Comparison of ENCODE assay signal across 11 mouse cellular contexts in the genomic region with DNA sequence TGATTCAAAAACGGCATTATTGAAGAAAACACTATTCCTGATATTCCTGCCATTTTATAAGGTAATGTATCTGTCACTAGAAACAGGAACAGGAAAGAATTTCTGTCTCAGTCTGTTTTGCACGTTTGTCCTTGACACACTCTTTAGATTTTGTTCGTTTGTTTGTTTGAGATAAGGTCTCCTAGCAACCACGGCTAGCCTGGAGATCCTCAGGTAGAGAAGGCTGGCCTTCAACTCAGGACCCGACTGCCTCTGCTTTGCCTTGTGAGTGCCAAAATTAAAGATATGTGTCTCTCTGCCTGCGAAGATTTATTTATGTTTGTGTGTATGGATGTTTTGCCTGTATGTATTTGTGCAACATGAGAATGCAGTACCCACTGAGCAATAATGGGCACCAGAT. TPM values are rescaled to one million over a fixed set of nuclear protein-coding genes. Genes with fewer than 3 reads are reported as not detected.
A peak's percentile ranks its signal among the peaks of the same experiment; 100 is the strongest.
DNase-seq lines count a peak whose midpoint lies in the region; ATAC-seq and TF ChIP-seq lines count a peak whose summit lies in the region.
"Had no signal": no experiment of that assay in that cellular context is flagged by ENCODE, and none has a peak within 500 bp of the region (broad histone marks: within the 10 kb centered on the region; RNA-seq: fewer than 3 reads in every experiment).

No protein-coding gene starts in this region.

- no peak; the same call in 1 of the 2 replicates for ATAC-seq in liver, postnatal 0 days
- peak; percentile 86 for ATAC-seq in intestine, embryonic 16.5 days
- ATAC-seq in midbrain, postnatal 0 days (ENCODE audit: low FRiP score), result no peak

- H3K4me1 ChIP-seq in liver, postnatal 0 days (ENCODE audit: insufficient read depth), result peaks cover 7% of the 10 kb centered on the region; the same call in 1 of the 2 replicates
- H3K4me1 ChIP-seq in intestine, embryonic 16.5 days (ENCODE audit: control insufficient read depth, insufficient read depth, low read length), result no peaks in the 10 kb centered on the region
- H3K4me1 ChIP-seq in small intestine, adult 2 months (ENCODE audit: control insufficient read depth, insufficient read depth, insufficient read length, low read length), result peaks cover 3% of the 10 kb centered on the region; the same call in 1 of the 2 replicates
- no peaks in the 10 kb centered on the region for H3K4me1 ChIP-seq in midbrain, postnatal 0 days (ENCODE audit: insufficient read depth, low read length)

- no peak overlapping the region for H3K9ac ChIP-seq in liver, postnatal 0 days (replicated peaks)
- no peak overlapping the region for H3K9ac ChIP-seq in intestine, embryonic 16.5 days (ENCODE audit: low read depth, low read length)
- no peak overlapping the region for H3K9ac ChIP-seq in midbrain, postnatal 0 days (replicated peaks; ENCODE audit: low read length, poor library complexity, severe bottlenecking)
- H3K9ac ChIP-seq: hindbrain, embryonic 14.5 days had no signal

- peaks cover 6% of the 10 kb centered on the region for H3K36me3 ChIP-seq in liver, postnatal 0 days (replicated peaks; ENCODE audit: insufficient read depth, low read length)
- peaks cover under 1% of the 10 kb centered on the region; the same call in 1 of the 2 replicates for H3K36me3 ChIP-seq in intestine, embryonic 16.5 days (ENCODE audit: control insufficient read depth, insufficient read depth, low read length)
- H3K36me3 ChIP-seq in small intestine, adult 2 months (ENCODE audit: control insufficient read depth, insufficient read depth, low read length), result peaks cover 6% of the 10 kb centered on the region
- no peaks in the 10 kb centered on the region for H3K36me3 ChIP-seq in midbrain, postnatal 0 days (ENCODE audit: insufficient read depth, low read length)

- DNase-seq in liver, result peak; percentile 34
- DNase-seq in liver, postnatal 0 days, result no peak
- peak; percentile 9 for DNase-seq in T-cell, adult 2 months (ENCODE audit: low spot score)
- no peak for DNase-seq in midbrain, postnatal 0 days (ENCODE audit: low spot score)
- DNase-seq in layer of hippocampus, adult 9-11 months, result no peak
- DNase-seq: cerebellum, postnatal 36 days; gastrocnemius, postnatal 10 days; kidney, postnatal 36 days had no signal

- no peaks in the 10 kb centered on the region for H3K9me3 ChIP-seq in liver, postnatal 0 days (ENCODE audit: low read length)
- H3K9me3 ChIP-seq in intestine, embryonic 16.5 days (ENCODE audit: control insufficient read depth, low read length), result no peaks in the 10 kb centered on the region
- no peaks in the 10 kb centered on the region for H3K9me3 ChIP-seq in midbrain, postnatal 0 days (ENCODE audit: low read length)

- TF ChIP-seq EP300 in liver, postnatal 0 days (IDR thresholded peaks at IDR 0.05; ENCODE audit: low read depth), result no peak

- no peak overlapping the region for H3K27ac ChIP-seq in liver, postnatal 0 days (ENCODE audit: low read depth)
- H3K27ac ChIP-seq in intestine, embryonic 16.5 days (ENCODE audit: low read length), result 0 out of 2 replicates have a peak overlapping the region, but pooled peaks have one; percentile 1
- 0 out of 2 replicates have a peak overlapping the region, but pooled peaks have one; percentile 3 for H3K27ac ChIP-seq in small intestine, adult 2 months (ENCODE audit: insufficient read depth, low read depth, low read length)
- no peak overlapping the region for H3K27ac ChIP-seq in midbrain, postnatal 0 days (ENCODE audit: low read depth, low read length)
- H3K27ac ChIP-seq: hindbrain, embryonic 14.5 days had no signal

- no peak overlapping the region for H3K4me2 ChIP-seq in liver, postnatal 0 days (ENCODE audit: low read depth, low read length)
- no peak overlapping the region for H3K4me2 ChIP-seq in intestine, embryonic 16.5 days (ENCODE audit: low read depth, low read length)
- no peak overlapping the region for H3K4me2 ChIP-seq in midbrain, postnatal 0 days (ENCODE audit: low read depth, low read length, poor library complexity, severe bottlenecking)
- H3K4me2 ChIP-seq: hindbrain, embryonic 14.5 days had no signal

- TF ChIP-seq POLR2A in small intestine, adult 2 months (IDR thresholded peaks at IDR 0.05; ENCODE audit: low read depth, low read length), result no peak

- no peaks in the 10 kb centered on the region for H3K27me3 ChIP-seq in liver, postnatal 0 days (ENCODE audit: insufficient read depth, low read length)
- no peaks in the 10 kb centered on the region for H3K27me3 ChIP-seq in intestine, embryonic 16.5 days (replicated peaks; ENCODE audit: control insufficient read depth, insufficient read depth, low read length)
- H3K27me3 ChIP-seq in small intestine, adult 2 months (ENCODE audit: control insufficient read depth, insufficient read depth, low read length), result no peaks in the 10 kb centered on the region
- no peaks in the 10 kb centered on the region for H3K27me3 ChIP-seq in midbrain, postnatal 0 days (ENCODE audit: insufficient read depth, low read length)

- TF ChIP-seq CTCF in liver, postnatal 0 days (IDR thresholded peaks at IDR 0.05; ENCODE audit: low read depth), result no peak
- no peak for TF ChIP-seq CTCF in small intestine, adult 2 months (IDR thresholded peaks at IDR 0.05; ENCODE audit: extremely low read depth, insufficient read length, insufficient replicate concordance, low read depth, low read length)
- TF ChIP-seq CTCF in midbrain, postnatal 0 days (IDR thresholded peaks at IDR 0.05), result no peak

- H3K4me3 ChIP-seq in liver, postnatal 0 days (ENCODE audit: low read depth, low read length), result no peak overlapping the region
- H3K4me3 ChIP-seq in intestine, embryonic 16.5 days (ENCODE audit: low read length), result no peak overlapping the region
- no peak overlapping the region for H3K4me3 ChIP-seq in small intestine, adult 2 months (ENCODE audit: low read depth, low read length)
- H3K4me3 ChIP-seq in midbrain, postnatal 0 days (ENCODE audit: low read depth, low read length), result no peak overlapping the region

- WGBS in liver, postnatal 0 days (ENCODE audit: insufficient replicate concordance), result 29% methylated on average over 6 of the region's 6 CpGs
- WGBS in intestine, embryonic 16.5 days, result 33% methylated on average over 6 of the region's 6 CpGs
- whole genome bisulfite sequencing in small intestine, adult 2 months, result 18% methylated on average over 6 of the region's 6 CpGs
- WGBS in midbrain, postnatal 0 days, result 76% methylated on average over 6 of the region's 6 CpGs

RNA-seq across cellular contexts. Expression of a gene that starts 48.7 kb away (rescaled TPM):
- 0.04 and 0.09 TPM in 2 replicates for polyA plus RNA-seq in liver, postnatal 0 days (2015; fragmentation: Nextera tagmentation; extraction: Ambion mirVana)
- 0.79 and 1.2 TPM in 2 replicates for polyA plus RNA-seq in intestine, embryonic 16.5 days (2015; fragmentation: Nextera tagmentation; extraction: Ambion mirVana)
- polyA plus RNA-seq in small intestine, adult 2 months (2012; rRNA removed), result 0.22 and 0.24 TPM in 2 replicates
- total RNA-seq in midbrain, postnatal 0 days (2014; rRNA removed), result 24.9 and 31.6 TPM in 2 replicates
- 20.3 and 22.2 TPM in 2 replicates for polyA plus RNA-seq in midbrain, postnatal 0 days (2015; fragmentation: Nextera tagmentation; extraction: Ambion mirVana)

RNA-seq across cellular contexts. Expression of a gene that starts 49.0 kb away (rescaled TPM):
- 14.9 and 17.2 TPM in 2 replicates for polyA plus RNA-seq in liver, postnatal 0 days (2015; fragmentation: Nextera tagmentation; extraction: Ambion mirVana)
- 20.7 and 21.1 TPM in 2 replicates for polyA plus RNA-seq in intestine, embryonic 16.5 days (2015; fragmentation: Nextera tagmentation; extraction: Ambion mirVana)
- polyA plus RNA-seq in small intestine, adult 2 months (2012; rRNA removed), result 1.1 and 3.2 TPM in 2 replicates
- total RNA-seq in midbrain, postnatal 0 days (2014; rRNA removed), result 39.5 and 54.2 TPM in 2 replicates
- polyA plus RNA-seq in midbrain, postnatal 0 days (2015; fragmentation: Nextera tagmentation; extraction: Ambion mirVana), result 67.5 and 74.0 TPM in 2 replicates

RNA-seq across cellular contexts. Expression of a gene that starts 49.8 kb away (rescaled TPM):
- 11.5 and 11.9 TPM in 2 replicates for polyA plus RNA-seq in liver, postnatal 0 days (2015; fragmentation: Nextera tagmentation; extraction: Ambion mirVana)
- 14.5 and 25.2 TPM in 2 replicates for polyA plus RNA-seq in intestine, embryonic 16.5 days (2015; fragmentation: Nextera tagmentation; extraction: Ambion mirVana)
- polyA plus RNA-seq in small intestine, adult 2 months (2012; rRNA removed), result 5.0 and 9.6 TPM in 2 replicates
- total RNA-seq in midbrain, postnatal 0 days (2014; rRNA removed), result 57.0 and 70.7 TPM in 2 replicates
- polyA plus RNA-seq in midbrain, postnatal 0 days (2015; fragmentation: Nextera tagmentation; extraction: Ambion mirVana), result 24.7 and 28.3 TPM in 2 replicates

Comparison
In these comparisons a context has a peak if more than half of its experiments do, and no peak if none do; other contexts are left out.
1. DNase-seq: peak in liver (single experiment) and T-cell, adult 2 months (single experiment); none in liver, postnatal 0 days (single experiment), midbrain, postnatal 0 days (single experiment) and layer of hippocampus, adult 9-11 months (single experiment).
2. H3K27ac ChIP-seq: peak in intestine, embryonic 16.5 days (single experiment) and small intestine, adult 2 months (single experiment); none in liver, postnatal 0 days (single experiment) and midbrain, postnatal 0 days (single experiment).